Mouse (Mus musculus): Measurements from ENCODE around the gene Atf6.

Gene Atf6

GRCm38 (mm10) chr1:170850007-170850406, 17.6 kb downstream of the Atf6 start:
- no peak for DNase-seq (ENCODE audit: low spot score in 2 of 2)

GRCm38 (mm10) chr1:170845448-170846307, 21.9 kb downstream of the Atf6 start:
- DNase-seq (ENCODE audit: low spot score in 2 of 2), result peak; percentile 41 to 56

- no peak for DNase-seq (ENCODE audit: low spot score in 2 of 2)
Observed at GRCm38 (mm10) chr1:170844380-170844779, 23.2 kb downstream of the Atf6 start.

DNA sequence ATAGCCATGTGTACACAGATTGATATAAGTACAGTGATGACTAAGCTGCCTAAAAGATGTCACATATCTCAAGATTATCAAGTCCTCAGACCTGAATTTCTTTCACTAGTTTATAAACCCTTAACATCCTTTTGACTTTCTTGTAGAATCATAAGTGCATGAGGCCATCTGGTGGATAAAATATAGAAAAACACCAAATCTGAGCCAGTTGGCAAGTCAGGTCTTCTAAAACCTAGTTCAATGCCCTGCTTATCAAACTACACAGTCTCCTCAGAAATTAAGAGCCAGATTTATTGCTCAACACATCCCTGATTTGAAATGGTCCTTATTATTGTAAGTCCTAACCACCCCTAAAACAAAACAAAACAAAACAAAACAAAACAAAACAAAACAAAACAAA, 27.9 kb downstream of the Atf6 start:
- peak; percentile 24 to 28 for DNase-seq (ENCODE audit: low spot score in 2 of 2)

GRCm38 (mm10) chr1:170834756-170835155, 32.8 kb downstream of the Atf6 start:
- no peak for DNase-seq (ENCODE audit: low spot score in 2 of 2)

DNA sequence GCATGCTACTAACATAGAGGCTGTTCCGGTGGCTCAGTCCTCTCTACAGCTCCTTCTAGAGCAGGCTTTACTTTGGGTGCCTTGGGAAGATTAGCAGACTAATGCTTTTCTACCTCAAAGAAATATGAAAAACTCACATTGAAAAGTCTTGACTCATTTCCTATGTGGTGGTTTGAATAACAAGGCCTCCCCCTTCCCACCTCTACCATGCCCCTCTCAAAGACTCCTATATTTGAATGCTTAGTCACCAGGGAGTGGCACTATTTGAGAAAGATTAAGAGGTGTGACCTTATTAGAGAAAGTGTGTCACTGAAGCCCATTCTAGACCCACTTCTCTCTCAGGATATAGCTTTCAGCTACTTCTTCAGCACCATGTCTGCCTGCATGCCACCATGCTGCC, 37.8 kb downstream of the Atf6 start:
- DNase-seq (ENCODE audit: low spot score in 2 of 2), result no peak

GRCm38 (mm10) chr1:170829344-170829743, 38.2 kb downstream of the Atf6 start:
- no peak for DNase-seq (ENCODE audit: low spot score in 2 of 2)

DNA sequence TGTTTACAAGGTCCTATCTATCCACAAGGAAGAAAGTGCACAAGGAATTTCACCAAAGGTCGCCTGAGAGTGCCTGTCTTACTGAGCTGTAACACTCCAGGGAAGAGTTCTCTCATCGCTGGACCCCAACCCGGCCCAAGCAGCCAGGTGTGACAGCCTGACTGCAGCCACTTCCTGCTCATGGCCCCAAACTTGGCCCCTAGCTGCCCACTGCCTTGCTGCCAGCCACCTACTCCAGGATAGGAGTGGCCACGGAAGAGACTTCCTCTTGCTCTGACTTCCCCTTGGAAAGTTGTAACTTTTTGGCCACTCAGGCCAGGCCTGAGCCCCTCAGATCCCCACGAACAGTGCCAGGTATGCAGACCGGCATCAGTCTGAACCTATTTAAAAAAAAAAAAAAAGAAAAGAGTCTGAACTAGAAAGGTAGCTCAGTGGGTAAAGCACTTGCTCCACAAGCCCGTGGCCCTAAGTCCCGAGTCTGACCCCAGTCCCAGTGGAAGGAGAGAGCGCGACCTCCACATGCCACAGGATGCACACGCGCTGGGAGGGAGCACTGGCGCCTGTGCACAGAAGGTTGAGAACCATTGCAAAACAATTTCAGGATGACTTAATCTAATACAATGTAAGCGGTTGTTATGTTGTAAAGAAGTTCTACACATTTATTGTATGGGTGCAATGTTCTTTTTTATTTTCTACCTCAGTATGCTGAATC, 47.3 kb downstream of the Atf6 start:
- no peak for DNase-seq (ENCODE audit: low spot score in 2 of 2)

DNA sequence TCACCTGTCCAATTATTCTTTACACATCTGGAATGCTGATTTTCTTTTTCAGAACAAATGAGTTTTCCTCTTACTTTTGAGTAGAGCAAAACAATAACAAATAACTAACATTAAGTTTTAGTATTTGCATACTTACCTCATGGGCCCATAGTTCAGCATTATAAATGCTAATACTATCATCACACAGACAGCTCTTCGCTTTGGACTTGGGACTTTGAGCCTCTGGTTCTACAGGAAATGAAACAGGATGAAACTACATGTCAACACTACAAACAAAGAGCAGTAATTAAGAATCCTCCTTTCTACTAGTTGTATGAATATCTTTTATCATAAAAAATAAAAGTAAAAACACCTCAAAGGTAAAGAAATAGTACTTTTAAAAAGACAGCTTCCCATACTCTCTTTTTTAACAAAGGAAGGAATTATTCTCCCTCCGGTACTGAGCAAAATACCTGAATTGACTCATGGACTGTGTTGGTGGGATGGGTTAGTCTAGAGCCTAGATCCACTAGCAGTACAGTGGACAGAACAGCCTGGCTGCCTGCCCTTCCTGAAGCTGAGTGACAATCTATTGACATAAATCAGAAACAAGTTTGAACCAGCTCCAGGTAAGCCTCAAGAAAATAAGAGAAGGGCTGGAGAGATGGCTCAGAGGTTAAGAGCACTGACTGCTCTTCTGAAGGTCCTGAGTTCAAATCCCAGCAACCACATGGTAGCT, 52.1 kb downstream of the Atf6 start:
- DNase-seq (ENCODE audit: low spot score in 2 of 2), result no peak

DNA sequence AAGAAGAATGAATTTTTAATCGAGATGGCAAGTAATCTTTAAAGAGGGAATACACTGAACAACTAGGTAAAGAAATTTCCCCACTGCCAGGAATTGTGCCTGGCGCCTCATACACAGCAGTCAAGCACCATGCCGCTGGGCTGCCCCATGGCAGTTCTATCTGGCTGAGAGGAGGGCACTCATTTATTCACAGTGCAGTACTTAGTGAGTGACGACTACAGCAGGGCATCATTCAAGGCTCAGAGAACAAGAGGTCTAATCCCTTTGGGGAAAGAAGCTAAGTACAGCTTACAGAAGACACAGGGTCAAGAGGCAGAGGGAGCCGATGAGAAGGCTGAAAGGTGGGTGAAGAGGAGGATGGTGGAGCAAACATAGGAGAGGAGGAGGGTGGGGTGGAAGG, 54.7 kb downstream of the Atf6 start:
- no peak for DNase-seq (ENCODE audit: low spot score in 2 of 2)

DNA sequence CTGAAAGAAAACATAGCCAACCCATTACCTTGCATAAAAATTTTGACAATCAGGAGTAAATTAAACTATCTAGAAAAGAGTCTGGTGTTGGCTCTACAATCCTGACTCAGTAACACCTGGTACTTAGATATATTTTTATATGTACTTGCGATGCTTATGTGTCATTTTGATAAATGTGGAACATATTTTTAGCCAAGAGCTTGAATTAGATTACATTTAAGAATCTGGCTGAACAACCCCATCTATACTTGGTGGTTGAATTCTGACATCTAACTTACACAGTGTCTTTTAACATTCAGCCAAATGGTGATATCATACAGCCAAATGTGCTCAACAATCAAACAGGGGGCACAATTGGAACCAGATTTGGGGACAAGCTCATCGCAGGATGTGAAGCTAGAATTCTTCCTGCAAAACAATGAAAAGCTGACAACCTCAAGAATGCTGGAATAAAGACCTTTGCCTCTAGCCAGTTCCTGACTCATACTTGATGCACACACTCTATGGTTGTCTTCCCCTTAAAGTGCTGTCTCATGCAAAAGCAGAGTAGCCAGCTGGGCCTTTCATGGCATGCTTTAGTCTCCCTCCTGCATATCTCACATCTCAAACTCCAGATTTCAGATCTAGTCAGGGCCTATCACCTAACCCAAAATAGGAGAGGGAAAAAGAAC, 59.8 kb downstream of the Atf6 start:
- no peak for DNase-seq (ENCODE audit: low spot score in 2 of 2)

DNA sequence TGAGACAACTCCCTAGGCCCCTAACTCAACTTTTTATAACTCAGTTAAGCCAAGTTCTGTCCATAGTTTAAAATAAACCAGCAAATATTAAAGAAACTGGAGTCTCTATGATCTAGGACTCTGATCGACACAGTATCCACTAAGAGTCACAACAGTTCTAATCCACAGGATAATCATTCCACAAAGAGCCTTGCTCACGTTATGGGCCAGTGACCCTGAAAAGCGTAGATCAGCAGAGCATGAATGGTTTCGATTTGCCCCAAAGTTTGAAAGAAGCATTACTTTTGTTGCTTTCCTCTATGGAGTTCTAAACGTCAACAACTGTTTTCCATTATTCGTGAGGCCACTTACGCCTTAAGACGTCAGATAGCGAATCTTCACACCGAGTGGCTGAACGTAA, 62.9 kb downstream of the Atf6 start:
- DNase-seq (ENCODE audit: low spot score in 2 of 2), result no peak

- DNase-seq (ENCODE audit: low spot score in 2 of 2), result no peak
Observed at GRCm38 (mm10) chr1:170802669-170803068, 64.9 kb downstream of the Atf6 start.

- no peak for DNase-seq (ENCODE audit: low spot score in 2 of 2)
Observed at GRCm38 (mm10) chr1:170800694-170801093, 66.9 kb downstream of the Atf6 start.

DNA sequence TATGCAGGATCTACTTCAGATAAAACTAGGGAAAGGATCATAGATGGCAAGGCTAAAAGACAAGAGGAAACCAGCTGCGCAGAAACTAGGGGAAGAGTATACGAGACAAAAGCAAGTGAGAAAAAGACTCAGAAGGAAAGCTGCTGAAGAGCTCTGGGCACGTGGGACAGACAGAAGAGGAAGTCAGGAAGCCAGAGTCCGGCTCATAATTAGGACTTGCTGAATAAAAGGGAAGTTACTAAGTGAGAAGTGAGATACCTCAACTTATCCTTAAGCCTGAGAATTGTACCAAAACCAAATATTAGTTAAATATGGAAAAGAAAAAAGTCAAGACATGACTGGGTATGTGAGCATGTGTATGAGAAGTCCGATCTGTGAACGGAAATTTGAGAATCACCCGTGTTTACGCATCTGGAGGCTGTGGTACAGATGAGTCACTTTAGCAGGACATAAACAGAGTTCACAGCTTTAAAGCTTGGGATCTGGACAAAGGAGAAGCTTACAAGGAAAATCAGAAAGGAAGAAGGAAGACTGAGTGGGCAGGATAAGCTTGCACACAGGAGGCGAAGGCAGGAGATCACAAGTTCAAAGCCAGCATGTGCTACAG, 71.7 kb downstream of the Atf6 start:
- DNase-seq (ENCODE audit: low spot score in 2 of 2), result no peak

DNA sequence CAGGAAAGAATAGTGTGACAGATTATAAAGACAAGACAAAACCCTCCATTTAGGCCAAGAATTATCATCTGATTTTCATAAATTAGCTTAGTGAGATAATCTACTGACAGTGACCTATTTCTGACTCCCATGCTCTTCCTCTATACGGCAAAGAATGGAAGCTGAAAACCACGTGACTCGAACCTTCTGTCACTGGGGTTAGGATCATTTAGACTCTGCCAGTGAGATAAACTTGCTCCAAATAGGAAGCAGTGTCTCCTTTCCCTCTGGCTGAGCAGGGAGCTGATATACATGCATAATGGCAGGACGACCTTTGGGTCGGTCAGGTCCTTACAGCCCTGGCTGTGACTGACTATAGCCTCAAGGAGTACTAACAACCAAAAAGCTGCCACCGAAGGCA, 76.0 kb downstream of the Atf6 start:
- no peak for DNase-seq (ENCODE audit: low spot score in 2 of 2)

- no peak for DNase-seq (ENCODE audit: low spot score in 2 of 2)
Observed at GRCm38 (mm10) chr1:170791001-170791400, 76.6 kb downstream of the Atf6 start.

- no peak for DNase-seq (ENCODE audit: low spot score in 2 of 2)
Observed at GRCm38 (mm10) chr1:170787643-170788042, 79.9 kb downstream of the Atf6 start.

GRCm38 (mm10) chr1:170786570-170787341, 80.8 kb downstream of the Atf6 start:
- no peak for DNase-seq (ENCODE audit: low spot score in 2 of 2)

DNA sequence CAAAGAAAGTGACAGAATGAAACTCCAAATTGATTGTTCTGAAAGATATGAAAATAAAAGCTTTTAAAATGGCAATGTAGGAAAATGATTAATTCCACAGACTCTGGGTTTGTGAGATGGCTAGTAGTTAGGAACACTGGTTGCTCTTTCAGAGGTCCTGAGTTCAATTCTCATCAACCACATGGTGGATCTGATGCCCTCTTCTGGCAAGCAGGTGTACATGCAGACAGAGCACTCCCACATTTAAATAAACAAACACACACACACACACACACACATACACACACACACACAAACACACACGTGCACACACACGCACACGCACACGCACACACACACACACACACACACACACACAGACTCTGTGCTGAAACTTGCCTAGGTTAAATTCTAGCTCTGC, 89.9 kb downstream of the Atf6 start:
- no peak for DNase-seq (ENCODE audit: low spot score in 2 of 2)

DNA sequence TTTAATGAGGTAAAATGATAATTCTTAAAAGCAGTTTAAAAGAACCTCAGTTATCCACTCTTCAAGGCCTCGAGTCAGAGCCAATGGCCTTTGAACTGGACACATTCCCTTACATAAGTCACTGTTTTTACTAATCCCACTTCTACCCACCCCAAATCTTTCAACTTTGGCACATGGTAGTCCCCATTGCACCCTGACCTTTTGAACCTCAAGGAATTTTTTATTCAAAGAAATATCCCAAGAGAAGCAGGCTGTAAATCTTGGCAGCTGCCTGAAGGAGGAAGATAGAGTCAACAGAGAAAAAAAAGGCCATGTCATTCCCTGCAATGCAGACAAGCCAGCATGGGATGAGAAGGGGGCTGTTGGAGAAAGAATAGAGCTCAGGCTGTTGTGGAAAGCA, 93.1 kb downstream of the Atf6 start:
- no peak for DNase-seq (ENCODE audit: low spot score in 2 of 2)

Measured in heart, adult 9 months (tissue).